Mouse (Mus musculus): ENCODE measurements around the gene Map2. TPM values are rescaled to one million over a fixed set of nuclear protein-coding genes. Genes with fewer than 3 reads are reported as not detected.

Gene Map2
- polyA plus RNA-seq, 1 experiment from 2014 or later = 464 TPM

- ATAC-seq (replicated peaks) = no peak
- H3K9me3 ChIP-seq = no peaks in the 10 kb centered on the region
- no peak overlapping the region for H3K27ac ChIP-seq
- H3K4me3 ChIP-seq = no peak overlapping the region
- peaks cover 7% of the 10 kb centered on the region; the same call in 1 of the 2 replicates for H3K4me1 ChIP-seq
- no peaks in the 10 kb centered on the region for H3K36me3 ChIP-seq (replicated peaks)
- H3K4me2 ChIP-seq = no peak overlapping the region
- WGBS = 70% methylated on average over 7 of the region's 7 CpGs
- H3K9ac ChIP-seq = no peak overlapping the region
- H3K27me3 ChIP-seq (replicated peaks) = no peaks in the 10 kb centered on the region
Observed at GRCm38 (mm10) chr1:66211074-66211791, 36.2 kb downstream of the Map2 start.

- Histone ChIP-seq H3K27ac (no peak overlapping the region), H3K36me3 (replicated peaks) (no peaks in the 10 kb centered on the region), H3K4me2 (no peak overlapping the region), H3K27me3 (replicated peaks) (no peaks in the 10 kb centered on the region), H3K4me1 (peaks cover 22% of the 10 kb centered on the region), H3K9ac (no peak overlapping the region), H3K9me3 (no peaks in the 10 kb centered on the region), H3K4me3 (no peak overlapping the region)
- ATAC-seq (replicated peaks) = no peak; the same call in 1 of the 2 replicates
- 46% methylated on average over 4 of the region's 4 CpGs for WGBS
Observed at GRCm38 (mm10) chr1:66221497-66221896, 46.4 kb downstream of the Map2 start.

GRCm38 (mm10) chr1:66223331-66223730 lies 48.3 kb downstream of the Map2 start:
- 0 out of 2 replicates have a peak overlapping the region, but pooled peaks have one; percentile 20 for H3K27ac ChIP-seq
- H3K9ac ChIP-seq = no peak overlapping the region
- no peak overlapping the region for H3K4me3 ChIP-seq
- ATAC-seq (replicated peaks) = no peak
- H3K4me1 ChIP-seq = peaks cover 34% of the 10 kb centered on the region
- no peaks in the 10 kb centered on the region for H3K9me3 ChIP-seq
- 16% methylated on average over 1 of the region's 1 CpGs for WGBS
- H3K36me3 ChIP-seq (replicated peaks) = no peaks in the 10 kb centered on the region
- no peak overlapping the region for H3K4me2 ChIP-seq
- no peaks in the 10 kb centered on the region for H3K27me3 ChIP-seq (replicated peaks)

- H3K4me1 ChIP-seq = peaks cover 27% of the 10 kb centered on the region
- no peak overlapping the region for H3K4me2 ChIP-seq
- peak; percentile 76 for ATAC-seq (replicated peaks)
- no peak overlapping the region for H3K4me3 ChIP-seq
- H3K9ac ChIP-seq = no peak overlapping the region
- no peaks in the 10 kb centered on the region for H3K9me3 ChIP-seq
- no peaks in the 10 kb centered on the region for H3K27me3 ChIP-seq (replicated peaks)
- no peaks in the 10 kb centered on the region for H3K36me3 ChIP-seq (replicated peaks)
- WGBS = 49% methylated on average over 7 of the region's 7 CpGs
- H3K27ac ChIP-seq = peak overlapping the region; percentile 38; the same call in 1 of the 2 replicates
Observed at GRCm38 (mm10) chr1:66226372-66227368, 51.6 kb downstream of the Map2 start.

- 58% methylated on average over 3 of the region's 3 CpGs for WGBS
- H3K4me1 ChIP-seq = peaks cover 22% of the 10 kb centered on the region
- H3K4me2 ChIP-seq = no peak overlapping the region
- no peak overlapping the region for H3K27ac ChIP-seq
- no peak overlapping the region for H3K9ac ChIP-seq
- H3K27me3 ChIP-seq (replicated peaks) = no peaks in the 10 kb centered on the region
- no peak; the same call in 1 of the 2 replicates for ATAC-seq (replicated peaks)
- H3K4me3 ChIP-seq = no peak overlapping the region
- no peaks in the 10 kb centered on the region for H3K36me3 ChIP-seq (replicated peaks)
- no peaks in the 10 kb centered on the region for H3K9me3 ChIP-seq
Observed at GRCm38 (mm10) chr1:66228205-66228604, 53.1 kb downstream of the Map2 start.

- no peak overlapping the region for H3K4me2 ChIP-seq
- peaks cover 20% of the 10 kb centered on the region for H3K4me1 ChIP-seq
- no peak for ATAC-seq (replicated peaks)
- H3K9ac ChIP-seq = no peak overlapping the region
- no peak overlapping the region for H3K4me3 ChIP-seq
- over 99% methylated on average over 3 of the region's 3 CpGs for WGBS
- no peaks in the 10 kb centered on the region for H3K27me3 ChIP-seq (replicated peaks)
- H3K27ac ChIP-seq = no peak overlapping the region
- H3K9me3 ChIP-seq = no peaks in the 10 kb centered on the region
- H3K36me3 ChIP-seq (replicated peaks) = no peaks in the 10 kb centered on the region
Observed at GRCm38 (mm10) chr1:66230345-66230744, 55.3 kb downstream of the Map2 start.

- Histone ChIP-seq H3K4me1 (peaks cover 14% of the 10 kb centered on the region), H3K9me3 (no peaks in the 10 kb centered on the region), H3K36me3 (replicated peaks) (no peaks in the 10 kb centered on the region), H3K4me3 (no peak overlapping the region), H3K9ac (no peak overlapping the region), H3K27me3 (replicated peaks) (no peaks in the 10 kb centered on the region), H3K4me2 (no peak overlapping the region), H3K27ac (no peak overlapping the region)
- no peak for ATAC-seq (replicated peaks)
- WGBS = 95% methylated on average over 4 of the region's 4 CpGs
Observed at GRCm38 (mm10) chr1:66231963-66232362, 56.9 kb downstream of the Map2 start.

- Histone ChIP-seq H3K36me3 (replicated peaks) (no peaks in the 10 kb centered on the region), H3K27me3 (replicated peaks) (no peaks in the 10 kb centered on the region), H3K9ac (no peak overlapping the region), H3K4me1 (peaks cover 6% of the 10 kb centered on the region; the same call in 1 of the 2 replicates), H3K4me3 (no peak overlapping the region), H3K27ac (no peak overlapping the region), H3K4me2 (no peak overlapping the region), H3K9me3 (no peaks in the 10 kb centered on the region)
- peak; percentile 31; the same call in 1 of the 2 replicates for ATAC-seq (replicated peaks)
- 88% methylated on average over 1 of the region's 1 CpGs for WGBS
Observed at GRCm38 (mm10) chr1:66244910-66245309, 69.8 kb downstream of the Map2 start.

GRCm38 (mm10) chr1:66251649-66252332 lies 76.7 kb downstream of the Map2 start:
- no peak overlapping the region for H3K9ac ChIP-seq
- H3K4me3 ChIP-seq = no peak overlapping the region
- H3K4me2 ChIP-seq = no peak overlapping the region
- peak overlapping the region; percentile 45 for H3K27ac ChIP-seq
- H3K9me3 ChIP-seq = no peaks in the 10 kb centered on the region
- H3K4me1 ChIP-seq = peaks cover 16% of the 10 kb centered on the region
- WGBS = 41% methylated on average over 4 of the region's 4 CpGs
- H3K27me3 ChIP-seq (replicated peaks) = no peaks in the 10 kb centered on the region
- ATAC-seq (replicated peaks) = 0 out of 2 replicates have a peak, but pooled peaks have one; percentile 23
- H3K36me3 ChIP-seq (replicated peaks) = peaks cover 4% of the 10 kb centered on the region; the same call in 1 of the 2 replicates

- no peak for ATAC-seq (replicated peaks)
- no peak overlapping the region for H3K9ac ChIP-seq
- no peaks in the 10 kb centered on the region for H3K27me3 ChIP-seq (replicated peaks)
- no peak overlapping the region for H3K4me3 ChIP-seq
- H3K9me3 ChIP-seq = no peaks in the 10 kb centered on the region
- peaks cover 10% of the 10 kb centered on the region for H3K4me1 ChIP-seq
- WGBS = 72% methylated on average over 8 of the region's 8 CpGs
- peak overlapping the region; percentile 45; the same call in 1 of the 2 replicates for H3K27ac ChIP-seq
- no peak overlapping the region for H3K4me2 ChIP-seq
- H3K36me3 ChIP-seq (replicated peaks) = peaks cover 4% of the 10 kb centered on the region; the same call in 1 of the 2 replicates
Observed at GRCm38 (mm10) chr1:66252333-66252724, 77.3 kb downstream of the Map2 start.

GRCm38 (mm10) chr1:66263220-66263619 lies 88.1 kb downstream of the Map2 start:
- no peak overlapping the region for H3K4me3 ChIP-seq
- 48% methylated on average over 3 of the region's 3 CpGs for WGBS
- no peak overlapping the region for H3K27ac ChIP-seq
- H3K4me2 ChIP-seq = no peak overlapping the region
- no peaks in the 10 kb centered on the region for H3K36me3 ChIP-seq (replicated peaks)
- no peak for ATAC-seq (replicated peaks)
- H3K27me3 ChIP-seq (replicated peaks) = no peaks in the 10 kb centered on the region
- peaks cover 6% of the 10 kb centered on the region for H3K4me1 ChIP-seq
- no peaks in the 10 kb centered on the region for H3K9me3 ChIP-seq
- H3K9ac ChIP-seq = no peak overlapping the region
